Mouse (Mus musculus): ENCODE measurements at regions not wholly inside any gene's neighbourhood (a gene's known extent, or its start where the extent isn't known, plus 50 kb on each side); places are given as distances from the start of the nearest gene placed in this dataset.

- TF ChIP-seq GATA1 (IDR thresholded peaks at IDR 0.05; ENCODE audit: borderline replicate concordance, low read length) = no peak
- TF ChIP-seq FLI1 (IDR thresholded peaks at IDR 0.05; ENCODE audit: low read length) = no peak
These were observed 583.9 kb downstream of the Cetn3 start for GRCm38 (mm10) chr13:82366768-82367167.
